Mouse (Mus musculus) lung, adult 2 months (tissue): Measurements from ENCODE around the gene Tmem189. TPM values are rescaled to one million over a fixed set of nuclear protein-coding genes. Genes with fewer than 3 reads are reported as not detected.

Experiments used
- DNase-seq: peaks from one replicate; pipeline ENCODE4 v3.0.0; 2022
- H3K4me1 ChIP-seq: fragments of 200-500 bp; 2 replicates; pipeline ENCODE4 v1.6.1; 2011; ENCODE audit warnings: low read length; ENCODE audit not compliant: control insufficient read depth, insufficient read depth
- H3K4me3 ChIP-seq: fragments of 200-500 bp; replicated peaks from 2 replicates; pipeline ENCODE3; 2011; ENCODE audit warnings: low read depth, mild to moderate bottlenecking, control low read depth, low read length; ENCODE audit errors: extremely low read depth
- CTCF ChIP-seq: fragments of 200-500 bp; IDR thresholded peaks from 2 replicates; pipeline ENCODE4 v1.5.1; 2011; ENCODE audit warnings: mild to moderate bottlenecking, low read length, control low read depth; ENCODE audit not compliant: insufficient read depth
- POLR2A ChIP-seq: fragments of 200-500 bp; IDR thresholded peaks from 2 replicates; pipeline ENCODE4 v1.6.1; 2011; ENCODE audit warnings: low read depth, mild to moderate bottlenecking, control low read depth, low read length, borderline replicate concordance; ENCODE audit errors: extremely low read depth
- WGBS: fragments of 180-500 bp; shearing (Covaris S2); methylation state at CpG from one replicate; pipeline ENCODE4 v1.1.7; 2018; 5-methylcytosine and 5-hydroxymethylcytosine counted together
- polyA plus RNA-seq: library from polyadenylated mRNA; depleted of rRNA; stranded (reverse); fragments of >200 nt; gene quantifications from 2 replicates; pipeline ENCODE4 v1.2.3, GENCODE M21; 2012

Tmem189 gene
- polyA plus RNA-seq, 1 experiment = 113 TPM

DNA sequence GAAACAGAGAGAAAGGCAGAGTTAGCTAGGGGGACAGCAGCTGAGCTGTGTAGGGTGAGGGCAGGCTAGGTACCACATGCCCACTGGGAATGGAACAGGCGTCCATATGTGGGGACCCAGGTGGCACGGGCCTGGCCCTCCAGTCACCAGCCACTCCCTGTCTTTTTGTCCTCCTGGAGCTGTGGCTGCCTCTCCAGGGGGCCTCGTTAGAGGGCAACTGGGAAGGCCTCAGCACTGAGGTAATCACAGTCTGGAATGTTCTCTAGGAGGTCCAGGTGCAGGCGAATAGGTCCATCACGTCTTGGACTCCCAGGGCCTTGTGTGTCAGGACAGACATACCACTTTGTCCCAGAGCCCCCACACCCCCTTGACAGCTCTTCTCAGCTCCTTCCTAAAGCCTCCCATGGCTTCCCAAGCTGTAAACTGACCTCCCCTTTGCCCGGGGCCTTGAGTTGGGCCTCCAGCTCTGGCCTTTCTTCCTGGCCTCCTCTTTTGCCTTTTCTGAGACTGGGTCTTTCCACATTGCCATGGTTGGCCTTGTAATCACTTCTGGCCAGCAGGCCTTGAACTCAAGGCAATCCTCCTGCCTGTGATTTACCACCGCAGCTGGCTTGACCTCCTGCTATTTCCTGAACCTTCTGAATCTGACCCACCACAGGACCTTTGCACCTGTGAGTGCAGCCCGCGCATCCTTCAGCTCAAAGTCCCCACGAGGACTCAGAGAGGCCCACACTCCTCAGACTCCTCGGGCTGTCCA, 16.7 kb upstream of the Tmem189 start:
- DNase-seq = no peak
- H3K4me3 ChIP-seq = no peak overlapping the region
- WGBS = 76% methylated on average over 11 of the region's 11 CpGs
- no peak for TF ChIP-seq POLR2A
- no peak for TF ChIP-seq CTCF
- no peaks in the 10 kb centered on the region for H3K4me1 ChIP-seq

DNA sequence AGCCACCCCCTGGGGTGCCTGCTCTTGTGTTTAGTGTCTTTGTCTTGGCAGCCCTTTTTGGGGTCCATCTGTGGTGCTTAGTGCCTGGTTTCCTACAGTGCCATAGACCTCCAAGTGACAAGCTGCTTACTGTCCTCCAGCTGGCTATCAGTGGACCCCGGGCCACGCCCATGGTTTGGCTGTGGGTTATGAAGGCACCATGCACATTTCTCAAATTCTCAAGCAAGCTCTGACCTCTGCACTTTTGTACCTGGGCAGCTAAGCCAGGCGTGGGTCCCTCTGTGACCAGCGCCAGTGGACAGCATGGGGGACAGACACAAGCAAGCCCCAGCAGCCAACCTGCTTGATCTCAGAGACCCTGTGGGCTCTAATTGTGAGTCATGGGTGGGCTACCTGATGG, 14.8 kb upstream of the Tmem189 start:
- H3K4me1 ChIP-seq = no peaks in the 10 kb centered on the region
- DNase-seq = no peak
- 86% methylated on average over 4 of the region's 4 CpGs for WGBS
- no peak for TF ChIP-seq POLR2A
- TF ChIP-seq CTCF = no peak
- no peak overlapping the region for H3K4me3 ChIP-seq

DNA sequence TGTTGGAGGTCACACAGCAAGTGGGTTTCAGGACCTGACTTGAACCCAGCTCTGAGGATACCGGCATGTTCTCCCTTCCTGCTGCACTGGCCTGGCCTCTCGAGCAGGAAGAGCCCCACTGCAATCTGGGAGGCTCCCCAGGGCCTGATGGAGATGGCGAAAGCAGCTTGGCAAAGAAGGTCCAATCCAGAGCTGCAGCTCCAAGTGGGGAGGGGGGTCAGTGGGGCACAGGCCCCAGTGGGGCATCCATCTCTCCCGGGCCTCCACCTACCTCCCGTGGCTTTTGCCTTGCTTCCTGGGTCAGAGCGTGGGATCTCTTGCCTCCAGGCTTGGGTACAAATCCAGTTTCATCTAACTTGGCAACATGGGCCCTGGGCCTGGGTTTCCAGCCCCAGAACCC, 12.5 kb upstream of the Tmem189 start:
- 82% methylated on average over 6 of the region's 6 CpGs for WGBS
- Histone ChIP-seq H3K4me1 (no peaks in the 10 kb centered on the region; the same call in 1 of the 2 replicates), H3K4me3 (no peak overlapping the region)
- TF ChIP-seq CTCF (no peak), POLR2A (no peak)
- DNase-seq = no peak

DNA sequence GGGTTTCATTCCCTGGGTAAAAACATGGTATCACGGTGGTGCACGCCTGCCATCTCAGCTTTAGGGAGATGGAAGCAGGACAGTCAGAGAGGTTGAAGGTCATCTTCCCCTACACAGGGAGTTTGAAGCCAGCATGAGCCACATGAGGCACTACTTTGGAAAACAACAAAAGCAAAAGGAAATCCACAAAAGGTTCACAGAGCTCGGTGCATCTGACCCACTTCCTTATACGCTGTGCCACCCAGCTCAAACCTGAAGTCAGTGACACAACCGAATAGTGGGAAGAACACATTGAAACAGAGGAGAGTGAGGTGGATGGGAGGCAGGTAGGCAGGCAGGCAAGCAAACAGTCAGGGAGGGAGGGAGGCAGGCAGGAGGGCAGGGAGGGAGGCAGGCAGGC, 11.8 kb upstream of the Tmem189 start:
- Histone ChIP-seq H3K4me1 (no peaks in the 10 kb centered on the region; the same call in 1 of the 2 replicates), H3K4me3 (no peak overlapping the region)
- TF ChIP-seq POLR2A (no peak), CTCF (no peak)
- no peak for DNase-seq
- WGBS = 72% methylated on average over 5 of the region's 5 CpGs

DNA sequence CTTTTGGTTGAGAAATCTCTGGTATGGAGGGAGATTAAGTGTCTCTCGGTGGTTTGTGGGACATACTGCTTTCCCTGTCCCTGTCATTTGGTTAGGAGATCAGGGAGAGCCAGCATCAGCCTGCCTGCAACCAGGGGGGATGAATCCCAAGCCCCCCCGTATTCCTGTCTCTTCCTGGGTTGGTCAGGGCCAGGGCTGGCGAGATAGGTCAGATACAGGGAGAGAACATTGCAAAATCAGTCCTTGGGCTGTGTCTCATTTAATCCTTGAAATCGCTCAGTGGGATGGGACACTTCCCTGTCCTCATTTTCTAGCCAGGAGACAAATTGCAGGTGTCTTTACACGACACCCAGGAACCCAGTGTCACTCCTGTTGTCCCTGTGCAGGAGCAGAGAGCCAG, 10.4 kb upstream of the Tmem189 start:
- TF ChIP-seq CTCF (no peak), POLR2A (no peak)
- WGBS = 66% methylated on average over 5 of the region's 5 CpGs
- DNase-seq = no peak
- Histone ChIP-seq H3K4me1 (no peaks in the 10 kb centered on the region; the same call in 1 of the 2 replicates), H3K4me3 (no peak overlapping the region)

DNA sequence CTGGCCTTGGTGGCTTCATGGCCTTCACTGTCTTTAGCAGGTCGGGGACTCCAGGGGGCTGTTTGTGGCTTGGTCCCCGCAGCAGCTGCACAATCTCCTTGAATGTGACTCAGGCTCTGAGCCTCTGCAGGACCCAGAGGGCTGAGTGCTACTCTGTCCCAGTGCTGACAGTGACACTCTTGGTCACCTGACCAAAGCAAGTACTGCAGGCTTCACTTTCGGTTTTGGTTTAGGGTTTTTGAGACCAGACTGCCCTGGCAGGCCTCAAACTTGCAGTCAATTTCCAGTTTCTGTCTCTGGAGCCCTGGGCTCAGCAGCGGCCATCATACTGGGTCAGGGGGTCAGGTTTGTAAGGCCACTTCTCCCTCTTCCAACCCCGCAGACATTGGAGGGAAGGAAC, 8.3 kb upstream of the Tmem189 start:
- Histone ChIP-seq H3K4me3 (no peak overlapping the region), H3K4me1 (no peaks in the 10 kb centered on the region; the same call in 1 of the 2 replicates)
- DNase-seq = peak; percentile 67
- TF ChIP-seq POLR2A (no peak), CTCF (no peak)
- WGBS = 8% methylated on average over 5 of the region's 5 CpGs

DNA sequence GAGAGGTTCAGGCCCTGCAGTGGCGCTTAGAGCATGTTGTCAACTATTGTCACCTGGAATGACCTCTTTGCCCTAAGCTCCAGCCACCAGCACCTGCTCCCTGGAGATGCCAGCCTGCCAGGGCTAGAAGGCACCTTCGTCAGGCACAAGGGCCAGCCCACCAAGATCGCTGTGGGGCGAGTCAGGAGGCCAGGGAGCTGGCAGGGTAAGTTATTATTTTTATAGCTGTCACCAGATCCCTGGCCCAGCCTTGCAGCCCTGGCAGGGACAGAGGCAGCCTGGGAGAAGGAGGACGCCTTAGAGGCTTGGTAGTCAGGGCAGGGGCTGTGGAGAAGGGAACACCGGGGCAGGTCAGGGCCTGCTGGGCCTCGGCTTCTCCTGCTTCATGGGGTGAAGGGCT, 6.5 kb upstream of the Tmem189 start:
- no peak for TF ChIP-seq CTCF
- 0 out of 2 replicates have a peak, but pooled peaks have one; percentile 12 for TF ChIP-seq POLR2A
- Histone ChIP-seq H3K4me3 (no peak overlapping the region), H3K4me1 (no peaks in the 10 kb centered on the region; the same call in 1 of the 2 replicates)
- DNase-seq = no peak
- WGBS = 68% methylated on average over 7 of the region's 7 CpGs

DNA sequence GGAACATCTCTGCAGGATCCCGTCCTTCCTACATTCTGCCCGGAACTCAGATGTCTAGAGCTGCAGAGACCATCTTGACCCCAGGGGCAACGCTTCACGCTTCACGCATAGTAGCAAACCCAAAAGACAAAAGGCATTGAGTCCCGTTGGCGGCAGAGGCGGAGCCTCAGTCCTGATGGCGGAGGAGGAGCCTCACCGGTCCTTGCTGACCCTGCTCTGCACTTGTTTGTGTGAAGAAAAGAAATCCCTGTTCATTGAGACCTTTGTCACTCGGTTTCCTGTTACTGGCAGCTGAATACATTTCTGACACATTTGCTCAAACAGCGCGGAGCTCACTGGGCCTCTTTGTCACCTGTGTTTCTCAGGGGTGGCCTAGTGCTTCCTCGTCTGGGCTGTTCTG, 5.9 kb upstream of the Tmem189 start:
- TF ChIP-seq POLR2A = no peak
- TF ChIP-seq CTCF = no peak
- DNase-seq = no peak
- Histone ChIP-seq H3K4me3 (no peak overlapping the region), H3K4me1 (no peaks in the 10 kb centered on the region; the same call in 1 of the 2 replicates)
- WGBS = 77% methylated on average over 14 of the region's 14 CpGs

DNA sequence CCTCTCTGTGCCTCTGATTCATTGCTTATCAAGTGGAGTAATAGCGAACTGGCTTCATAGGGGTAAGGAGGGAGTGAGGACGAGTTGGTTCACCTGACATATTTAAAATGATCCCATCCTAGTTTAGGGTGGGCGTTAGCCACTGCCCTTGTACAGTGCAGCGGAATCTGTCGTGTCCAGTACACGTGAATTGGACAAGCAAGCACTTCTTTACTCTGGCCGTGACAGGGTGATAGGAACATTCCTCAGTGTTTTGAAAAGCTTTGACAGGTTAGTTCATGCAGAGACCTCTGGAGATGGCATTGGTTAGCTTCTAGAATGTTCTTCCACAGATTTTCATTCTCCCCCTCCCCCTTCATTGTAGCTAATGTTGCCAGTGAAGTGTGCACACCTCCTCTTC, 5.3 kb upstream of the Tmem189 start:
- Histone ChIP-seq H3K4me1 (no peaks in the 10 kb centered on the region; the same call in 1 of the 2 replicates), H3K4me3 (no peak overlapping the region)
- WGBS = 82% methylated on average over 7 of the region's 7 CpGs
- no peak for DNase-seq
- TF ChIP-seq CTCF = no peak
- TF ChIP-seq POLR2A = no peak

DNA sequence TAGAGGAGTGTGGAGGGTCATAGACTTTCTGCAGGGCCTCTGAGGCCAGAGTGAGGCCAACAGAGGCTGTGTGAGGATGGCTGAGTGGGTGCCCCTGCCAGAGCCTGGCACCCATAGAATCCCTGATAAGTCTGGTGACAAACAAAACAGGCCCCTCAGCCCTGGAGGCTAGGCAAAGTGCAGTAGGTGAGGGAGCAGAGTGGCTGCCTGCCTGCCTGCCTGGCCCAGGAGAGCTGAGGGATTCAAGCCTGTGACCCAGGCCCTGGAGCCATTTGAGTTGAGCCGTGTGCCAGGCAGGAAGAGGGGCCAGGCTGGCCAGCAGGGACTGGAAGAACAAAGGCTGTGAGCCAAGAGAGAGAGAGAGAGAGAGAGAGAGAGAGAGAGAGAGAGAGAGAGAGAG, 4.6 kb upstream of the Tmem189 start:
- H3K4me1 ChIP-seq = no peaks in the 10 kb centered on the region; the same call in 1 of the 2 replicates
- no peak for DNase-seq
- 38% methylated on average over 1 of the region's 1 CpGs for WGBS
- no peak for TF ChIP-seq POLR2A
- TF ChIP-seq CTCF = no peak
- H3K4me3 ChIP-seq = no peak overlapping the region
